Mouse (Mus musculus) liver, embryonic 15.5 days (tissue): ENCODE measurements around the gene Ap1g1. TPM values are rescaled to one million over a fixed set of nuclear protein-coding genes. Genes with fewer than 3 reads are reported as not detected.

Experiments used
- ATAC-seq: fragments of 200-750 bp; cut with Nextera tagmentation; 2 replicates; pipeline ENCODE4 v1.8.0; 2017; ENCODE audit warnings: moderate number of reproducible peaks, mild to moderate bottlenecking, moderate library complexity; ENCODE audit not compliant: insufficient read depth
- H3K27ac ChIP-seq: fragments of 300-500 bp; sonication (generic); replicated peaks from 2 replicates; pipeline ENCODE4 v1.5.1; 2015; ENCODE audit warnings: mild to moderate bottlenecking, inconsistent platforms
- H3K27me3 ChIP-seq: fragments of 300-500 bp; sonication (generic); 2 replicates; pipeline ENCODE4 v1.6.1; 2015; ENCODE audit warnings: mild to moderate bottlenecking, inconsistent platforms
- H3K36me3 ChIP-seq: fragments of 300-500 bp; sonication (generic); replicated peaks from 2 replicates; pipeline ENCODE4 v1.6.1; 2015; ENCODE audit warnings: moderate library complexity, mild to moderate bottlenecking, inconsistent platforms
- H3K4me1 ChIP-seq: fragments of 300-500 bp; sonication (generic); replicated peaks from 2 replicates; pipeline ENCODE4 v1.6.1; 2015; ENCODE audit warnings: inconsistent platforms
- H3K4me2 ChIP-seq: fragments of 300-500 bp; sonication (generic); 2 replicates; pipeline ENCODE4 v1.6.1; 2015; ENCODE audit warnings: moderate library complexity, mild to moderate bottlenecking, inconsistent platforms
- H3K4me3 ChIP-seq: fragments of 300-500 bp; sonication (generic); replicated peaks from 2 replicates; pipeline ENCODE4 v1.5.1; 2015; ENCODE audit warnings: mild to moderate bottlenecking, inconsistent platforms
- H3K9ac ChIP-seq: fragments of 300-500 bp; sonication (generic); 2 replicates; pipeline ENCODE4 v1.6.1; 2015; ENCODE audit warnings: moderate library complexity, mild to moderate bottlenecking, inconsistent platforms
- H3K9me3 ChIP-seq: fragments of 300-500 bp; sonication (generic); replicated peaks from 2 replicates; pipeline ENCODE4 v1.6.1; 2016; ENCODE audit warnings: inconsistent platforms
- WGBS: fragments of 180-500 bp; shearing (Covaris S2); methylation state at CpG from one replicate; pipeline ENCODE4 v1.1.7; 2015; ENCODE audit warnings: mixed read lengths; ENCODE audit not compliant: insufficient replicate concordance; 5-methylcytosine and 5-hydroxymethylcytosine counted together
- polyA plus RNA-seq: library from polyadenylated mRNA; unstranded; fragments of >200 nt; fragmentation: Nextera tagmentation; extraction: Ambion mirVana; gene quantifications from 2 replicates; pipeline ENCODE4 v1.2.1, GENCODE M21; 2015

The Ap1g1 gene
- 14.9 and 15.7 TPM in 2 replicates for polyA plus RNA-seq

- no peaks in the 10 kb centered on the region for H3K36me3 ChIP-seq
- WGBS: under 1% methylated on average over 64 of the region's 64 CpGs
- peak within 1 kb of the TSS; percentile 92 for H3K9ac ChIP-seq
- peak within 1 kb of the TSS; percentile 97 for H3K27ac ChIP-seq
- H3K27me3 ChIP-seq: peaks cover 16% of the 10 kb centered on the region
- peak within 1 kb of the TSS; percentile 83 for H3K4me2 ChIP-seq
- peak; percentile 98 for ATAC-seq
- peaks cover 24% of the 10 kb centered on the region for H3K4me1 ChIP-seq
- peak within 1 kb of the TSS; percentile 96 for H3K4me3 ChIP-seq
- H3K9me3 ChIP-seq: no peaks in the 10 kb centered on the region
Observed at GRCm38 (mm10) chr8:109778280-109778977, at the start of gene Ap1g1. TSS of gene Ap1g1 (plus strand) at chr8:109778554.

- Histone ChIP-seq H3K9me3 (no peaks in the 10 kb centered on the region), H3K27me3 (no peaks in the 10 kb centered on the region), H3K36me3 (peaks cover 38% of the 10 kb centered on the region), H3K27ac (no peak overlapping the region), H3K4me3 (no peak overlapping the region), H3K9ac (no peak overlapping the region), H3K4me2 (no peak overlapping the region), H3K4me1 (peaks cover 4% of the 10 kb centered on the region)
- 74% methylated on average over 3 of the region's 3 CpGs for WGBS
- ATAC-seq: no peak
Observed at GRCm38 (mm10) chr8:109731012-109731411, 47.3 kb upstream of the Ap1g1 start.

- no peak overlapping the region for H3K4me2 ChIP-seq
- no peak overlapping the region for H3K9ac ChIP-seq
- H3K9me3 ChIP-seq: no peaks in the 10 kb centered on the region
- H3K27me3 ChIP-seq: no peaks in the 10 kb centered on the region
- 74% methylated on average over 3 of the region's 3 CpGs for WGBS
- peaks cover 38% of the 10 kb centered on the region for H3K36me3 ChIP-seq
- no peak overlapping the region for H3K4me3 ChIP-seq
- peaks cover 19% of the 10 kb centered on the region for H3K4me1 ChIP-seq
- ATAC-seq: no peak
- no peak overlapping the region for H3K27ac ChIP-seq
Observed at GRCm38 (mm10) chr8:109734018-109734417, 44.3 kb upstream of the Ap1g1 start.

GRCm38 (mm10) chr8:109736819-109737218 is 41.5 kb upstream of the Ap1g1 start:
- peak overlapping the region; percentile 86 for H3K9ac ChIP-seq

GRCm38 (mm10) chr8:109737237-109738048 is 40.9 kb upstream of the Ap1g1 start, which contains the start of gene Atxn1l:
TSS of gene Atxn1l (minus strand) at chr8:109737739.
- no peaks in the 10 kb centered on the region for H3K27me3 ChIP-seq
- peaks cover 23% of the 10 kb centered on the region for H3K36me3 ChIP-seq
- under 1% methylated on average over 59 of the region's 59 CpGs for WGBS
- H3K9ac ChIP-seq: peak within 1 kb of the TSS; percentile 86
- no peaks in the 10 kb centered on the region for H3K9me3 ChIP-seq
- peaks cover 19% of the 10 kb centered on the region for H3K4me1 ChIP-seq
- peak within 1 kb of the TSS; percentile 87 for H3K4me3 ChIP-seq
- H3K27ac ChIP-seq: peak within 1 kb of the TSS; percentile 77
- ATAC-seq: peak; percentile 85
- H3K4me2 ChIP-seq: peak within 1 kb of the TSS; percentile 90

More at GRCm38 (mm10) chr8:109736819-109737218, 41.5 kb upstream of the Ap1g1 start:
- Histone ChIP-seq H3K27me3 (no peaks in the 10 kb centered on the region), H3K4me3 (peak overlapping the region; percentile 87), H3K4me2 (peak overlapping the region; percentile 90), H3K4me1 (peaks cover 19% of the 10 kb centered on the region), H3K9me3 (no peaks in the 10 kb centered on the region), H3K36me3 (peaks cover 29% of the 10 kb centered on the region), H3K27ac (peak overlapping the region; percentile 77)
- 0 out of 2 replicates have a peak, but pooled peaks have one; percentile 5 for ATAC-seq
- WGBS: 3% methylated on average over 8 of the region's 8 CpGs

- Histone ChIP-seq H3K9me3 (no peaks in the 10 kb centered on the region), H3K4me2 (peak overlapping the region; percentile 90), H3K4me3 (peak overlapping the region; percentile 87), H3K27me3 (no peaks in the 10 kb centered on the region), H3K4me1 (peaks cover 19% of the 10 kb centered on the region), H3K36me3 (peaks cover 17% of the 10 kb centered on the region), H3K27ac (peak overlapping the region; percentile 77; the same call in 1 of the 2 replicates), H3K9ac (peak overlapping the region; percentile 86)
- ATAC-seq: peak; percentile 6; the same call in 1 of the 2 replicates
- 84% methylated on average over 1 of the region's 1 CpGs for WGBS
Observed at GRCm38 (mm10) chr8:109738049-109738380, 40.3 kb upstream of the Ap1g1 start.

GRCm38 (mm10) chr8:109747468-109748199 is 30.7 kb upstream of the Ap1g1 start:
- Histone ChIP-seq H3K4me3 (no peak overlapping the region), H3K9me3 (no peaks in the 10 kb centered on the region), H3K27me3 (no peaks in the 10 kb centered on the region), H3K9ac (no peak overlapping the region), H3K36me3 (no peaks in the 10 kb centered on the region), H3K4me2 (no peak overlapping the region), H3K4me1 (no peaks in the 10 kb centered on the region), H3K27ac (no peak overlapping the region)
- no peak for ATAC-seq
- WGBS: 68% methylated on average over 12 of the region's 12 CpGs

- ATAC-seq: no peak
- no peaks in the 10 kb centered on the region for H3K4me1 ChIP-seq
- H3K4me3 ChIP-seq: no peak overlapping the region
- no peaks in the 10 kb centered on the region for H3K27me3 ChIP-seq
- WGBS: 19% methylated on average over 5 of the region's 5 CpGs
- H3K27ac ChIP-seq: no peak overlapping the region
- no peaks in the 10 kb centered on the region for H3K9me3 ChIP-seq
- H3K9ac ChIP-seq: no peak overlapping the region
- no peaks in the 10 kb centered on the region for H3K36me3 ChIP-seq
- no peak overlapping the region for H3K4me2 ChIP-seq
Observed at GRCm38 (mm10) chr8:109750274-109750673, 28.1 kb upstream of the Ap1g1 start.

- WGBS: 28% methylated on average over 12 of the region's 12 CpGs
- Histone ChIP-seq H3K4me2 (no peak overlapping the region), H3K36me3 (no peaks in the 10 kb centered on the region), H3K9me3 (no peaks in the 10 kb centered on the region), H3K4me1 (no peaks in the 10 kb centered on the region), H3K9ac (no peak overlapping the region), H3K27ac (no peak overlapping the region), H3K27me3 (no peaks in the 10 kb centered on the region), H3K4me3 (no peak overlapping the region)
- ATAC-seq: peak; percentile 42; the same call in 1 of the 2 replicates
Observed at GRCm38 (mm10) chr8:109750699-109751098, 27.7 kb upstream of the Ap1g1 start.

GRCm38 (mm10) chr8:109751731-109752485 is 26.4 kb upstream of the Ap1g1 start:
- no peaks in the 10 kb centered on the region for H3K4me1 ChIP-seq
- H3K9me3 ChIP-seq: no peaks in the 10 kb centered on the region
- WGBS: 73% methylated on average over 20 of the region's 20 CpGs
- no peak overlapping the region for H3K4me3 ChIP-seq
- H3K9ac ChIP-seq: no peak overlapping the region
- no peaks in the 10 kb centered on the region for H3K27me3 ChIP-seq
- no peak overlapping the region for H3K27ac ChIP-seq
- H3K36me3 ChIP-seq: no peaks in the 10 kb centered on the region
- ATAC-seq: no peak
- no peak overlapping the region for H3K4me2 ChIP-seq
